Mouse (Mus musculus): ENCODE measurements at regions not wholly inside any gene's neighbourhood (a gene's known extent, or its start where the extent isn't known, plus 50 kb on each side); places are given as distances from the start of the nearest gene placed in this dataset.

- DNase-seq: no peak
Measured at GRCm38 (mm10) chr4:127413997-127414964, 56.3 kb upstream of the Gjb5 start.
